Mouse (Mus musculus) cerebellum, adult 11-12 months (tissue): Measurements from ENCODE around the gene Tmem94.

Experiments
- DNase-seq: peaks from one replicate; pipeline ENCODE4 v3.0.0; 2022

Gene Tmem94

GRCm38 (mm10) chr11:115834033-115834432, 68.8 kb downstream of the Tmem94 start:
- no peak for DNase-seq

DNA sequence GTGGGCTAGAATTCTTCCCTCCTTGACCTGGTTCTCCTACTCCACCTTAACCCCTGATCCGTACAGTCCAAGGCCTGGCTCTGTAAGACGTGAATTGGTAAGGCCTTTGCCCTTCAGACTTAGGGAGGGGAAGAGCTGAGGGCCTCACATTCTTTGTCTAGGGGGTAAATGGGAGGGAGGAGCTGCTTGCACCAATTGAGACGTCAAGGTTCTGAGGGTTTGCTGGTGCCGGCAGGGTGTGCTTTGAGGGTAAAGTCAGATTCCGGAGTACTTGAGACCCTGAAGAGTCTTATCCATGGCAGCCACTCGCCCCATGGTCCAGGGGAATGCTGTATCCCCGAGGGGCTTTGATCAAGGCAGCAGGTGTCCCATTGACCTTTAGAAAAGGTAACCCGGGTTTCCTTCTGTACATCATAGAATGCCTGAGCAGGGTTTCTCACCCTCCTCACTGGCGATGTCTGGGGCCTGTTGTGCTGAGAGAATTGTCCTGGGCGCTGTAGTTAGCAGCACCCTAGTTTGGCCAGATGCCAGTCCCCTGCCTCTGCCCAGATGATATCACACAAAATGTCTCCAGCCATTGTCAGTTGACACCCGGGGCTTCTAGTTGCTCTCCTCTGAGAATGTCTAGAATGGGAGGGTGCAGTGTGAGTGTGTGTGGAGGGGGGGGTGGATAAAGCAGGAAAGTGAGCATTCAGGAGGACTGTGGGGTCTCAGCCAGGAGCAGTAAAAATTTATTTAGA, 71.6 kb downstream of the Tmem94 start:
- DNase-seq = no peak

GRCm38 (mm10) chr11:115837606-115838345, 72.5 kb downstream of the Tmem94 start:
- no peak for DNase-seq

GRCm38 (mm10) chr11:115838895-115839311, 73.7 kb downstream of the Tmem94 start:
- DNase-seq = no peak

GRCm38 (mm10) chr11:115839732-115840131, 74.5 kb downstream of the Tmem94 start:
- DNase-seq = no peak

- no peak for DNase-seq
These were observed 75.8 kb downstream of the Tmem94 start for GRCm38 (mm10) chr11:115841044-115841443.

DNA sequence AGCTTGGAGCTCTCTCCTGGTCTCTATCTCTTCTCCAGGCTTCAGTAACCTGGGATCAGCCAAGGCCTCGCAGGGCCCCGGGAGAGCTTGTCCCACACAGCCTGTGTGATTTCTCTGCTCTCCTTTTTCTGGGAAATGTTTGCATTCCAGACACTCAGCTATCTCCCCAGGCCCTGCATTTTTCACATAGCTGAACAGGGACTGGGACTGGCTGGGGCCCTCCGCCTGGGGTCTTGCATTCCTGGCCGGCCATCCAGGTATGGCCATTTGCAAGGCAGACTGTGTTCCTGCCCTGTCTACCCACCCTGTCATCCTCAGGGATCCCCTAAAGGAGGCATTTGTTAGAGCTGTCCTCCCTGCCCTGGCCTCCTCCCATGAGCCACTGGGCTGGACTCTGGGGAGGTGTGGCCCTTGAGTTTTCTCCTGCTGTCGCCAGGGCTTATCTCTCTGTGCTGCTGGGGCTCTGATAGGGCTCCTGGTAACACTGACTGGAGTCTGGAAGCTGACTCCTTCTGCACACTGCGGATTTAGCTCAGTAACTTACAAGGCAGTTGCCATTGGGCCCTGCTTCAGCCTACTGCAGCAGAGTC, 76.8 kb downstream of the Tmem94 start:
- no peak for DNase-seq

GRCm38 (mm10) chr11:115843141-115843890, 78.1 kb downstream of the Tmem94 start:
- no peak for DNase-seq

GRCm38 (mm10) chr11:115843891-115844239, 78.6 kb downstream of the Tmem94 start:
- DNase-seq = no peak

DNA sequence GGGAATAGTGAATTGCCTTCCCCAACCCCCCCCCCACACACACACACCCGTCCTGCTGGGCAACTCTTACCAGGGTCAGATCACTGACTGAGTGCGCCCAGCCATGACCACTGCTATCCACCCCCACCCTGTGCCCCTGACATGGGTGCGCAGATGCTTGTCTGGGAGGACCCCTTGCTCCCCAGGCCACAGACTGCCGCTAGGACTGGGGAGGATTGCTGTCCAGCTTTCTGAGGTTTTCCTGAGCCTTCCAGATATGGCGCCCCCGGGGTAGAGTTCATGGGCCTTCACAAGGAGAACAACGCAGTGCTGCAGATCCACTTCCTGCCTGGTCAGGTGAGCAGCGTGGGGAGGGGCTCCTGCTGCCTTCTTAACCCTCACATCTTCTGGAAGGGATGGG, 79.0 kb downstream of the Tmem94 start:
- DNase-seq = no peak

DNA sequence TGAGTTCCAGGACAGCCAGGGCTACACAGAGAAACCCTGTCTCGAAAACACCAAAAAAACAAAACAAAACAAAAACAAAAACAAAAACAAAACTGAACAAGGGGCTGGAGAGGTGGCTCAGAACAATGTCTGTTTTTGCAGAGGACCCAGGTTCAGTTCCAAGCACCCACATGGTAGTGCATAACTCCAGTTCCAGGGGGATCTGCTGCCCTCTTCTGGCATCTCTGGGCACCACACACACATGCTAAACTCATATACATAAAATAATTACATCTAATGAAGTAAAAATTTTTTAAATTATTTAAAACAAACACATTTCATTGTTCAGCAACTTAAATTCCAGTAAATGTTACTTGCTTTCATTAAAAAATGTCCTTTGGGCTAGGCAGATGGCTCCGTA, 80.6 kb downstream of the Tmem94 start:
- DNase-seq = no peak
